Mouse (Mus musculus) limb, embryonic 13.5 days (tissue): ENCODE data around the gene Ttc16. TPM values are rescaled to one million over a fixed set of nuclear protein-coding genes. Genes with fewer than 3 reads are reported as not detected.

Experiments
- ATAC-seq: fragments of 200-750 bp; cut with Nextera tagmentation; 2 replicates; pipeline ENCODE4 v1.8.0; 2017; ENCODE audit warnings: low read depth, moderate number of reproducible peaks, moderate TSS enrichment; ENCODE audit not compliant: low FRiP score
- H3K27ac ChIP-seq: fragments of 300-500 bp; sonication (generic); 2 replicates; pipeline ENCODE4 v1.5.1; 2015; ENCODE audit warnings: inconsistent platforms, mild to moderate bottlenecking, moderate library complexity
- H3K27me3 ChIP-seq: fragments of 300-500 bp; sonication (generic); 2 replicates; pipeline ENCODE4 v1.6.1; 2015; ENCODE audit warnings: mild to moderate bottlenecking, inconsistent platforms
- H3K36me3 ChIP-seq: fragments of 300-500 bp; sonication (generic); 2 replicates; pipeline ENCODE4 v1.6.1; 2015; ENCODE audit warnings: inconsistent platforms, mild to moderate bottlenecking, moderate library complexity
- H3K4me1 ChIP-seq: fragments of 300-500 bp; sonication (generic); 2 replicates; pipeline ENCODE4 v1.6.1; 2015; ENCODE audit warnings: inconsistent platforms
- H3K4me2 ChIP-seq: fragments of 300-500 bp; sonication (generic); replicated peaks from 2 replicates; pipeline ENCODE4 v1.6.1; 2015; ENCODE audit warnings: inconsistent platforms, mild to moderate bottlenecking, moderate library complexity
- H3K4me3 ChIP-seq: fragments of 300-500 bp; sonication (generic); 2 replicates; pipeline ENCODE4 v1.5.1; 2015; ENCODE audit warnings: moderate library complexity, mild to moderate bottlenecking, inconsistent platforms
- H3K9ac ChIP-seq: fragments of 300-500 bp; sonication (generic); 2 replicates; pipeline ENCODE4 v1.6.1; 2015; ENCODE audit warnings: mild to moderate bottlenecking, inconsistent platforms
- H3K9me3 ChIP-seq: fragments of 300-500 bp; sonication (generic); 2 replicates; pipeline ENCODE4 v1.6.1; 2016; ENCODE audit warnings: inconsistent platforms
- WGBS: fragments of 180-500 bp; shearing (Covaris S2); methylation state at CpG from one replicate; pipeline ENCODE4 v1.1.7; 2015; 5-methylcytosine and 5-hydroxymethylcytosine counted together
- polyA plus RNA-seq: library from polyadenylated mRNA; unstranded; fragments of >200 nt; fragmentation: Nextera tagmentation; extraction: Ambion mirVana; gene quantifications from 2 replicates; pipeline ENCODE4 v1.2.1, GENCODE M21; 2015

Gene Ttc16
- polyA plus RNA-seq, result 0.37 and 0.61 TPM in 2 replicates

- H3K9ac ChIP-seq, result peak within 1 kb of the TSS; percentile 62
- no peaks in the 10 kb centered on the region for H3K9me3 ChIP-seq
- peak within 1 kb of the TSS; percentile 80 for H3K4me2 ChIP-seq
- ATAC-seq, result peak; percentile 98
- H3K4me1 ChIP-seq, result peaks cover 12% of the 10 kb centered on the region
- peak within 1 kb of the TSS; percentile 56 for H3K4me3 ChIP-seq
- 0 out of 2 replicates have a peak within 1 kb of the TSS, but pooled peaks have one; percentile 2 for H3K27ac ChIP-seq
- no peaks in the 10 kb centered on the region for H3K36me3 ChIP-seq
- WGBS, result under 1% methylated on average over 46 of the region's 46 CpGs
- peaks cover 7% of the 10 kb centered on the region for H3K27me3 ChIP-seq
These were observed at the start of gene Ttc16, which contains the start of gene Ptrh1 for GRCm38 (mm10) chr2:32775359-32776074. Gene Ttc16, minus strand, starts transcription at chr2:32775633. Gene Ptrh1, plus strand, starts transcription at chr2:32775786.

- Histone ChIP-seq H3K9me3 (no peaks in the 10 kb centered on the region), H3K4me3 (no peak overlapping the region), H3K27ac (no peak overlapping the region), H3K9ac (no peak overlapping the region), H3K36me3 (peaks cover under 1% of the 10 kb centered on the region; the same call in 1 of the 2 replicates), H3K27me3 (no peaks in the 10 kb centered on the region), H3K4me2 (no peak overlapping the region), H3K4me1 (peaks cover 15% of the 10 kb centered on the region)
- no peak for ATAC-seq
- WGBS, result 84% methylated on average over 1 of the region's 1 CpGs
These were observed 49.3 kb upstream of the Ttc16 start for GRCm38 (mm10) chr2:32824778-32825177.

GRCm38 (mm10) chr2:32824181-32824580 lies 48.7 kb upstream of the Ttc16 start:
- peaks cover 6% of the 10 kb centered on the region; the same call in 1 of the 2 replicates for H3K36me3 ChIP-seq
- H3K4me3 ChIP-seq, result no peak overlapping the region
- no peak overlapping the region; the same call in 1 of the 2 replicates for H3K27ac ChIP-seq
- no peaks in the 10 kb centered on the region for H3K27me3 ChIP-seq
- 49% methylated on average over 8 of the region's 8 CpGs for WGBS
- H3K9me3 ChIP-seq, result no peaks in the 10 kb centered on the region
- no peak; the same call in 1 of the 2 replicates for ATAC-seq
- H3K4me1 ChIP-seq, result peaks cover 15% of the 10 kb centered on the region
- H3K9ac ChIP-seq, result 0 out of 2 replicates have a peak overlapping the region, but pooled peaks have one; percentile 25
- no peak overlapping the region for H3K4me2 ChIP-seq

- peaks cover 15% of the 10 kb centered on the region for H3K4me1 ChIP-seq
- no peaks in the 10 kb centered on the region for H3K27me3 ChIP-seq
- H3K27ac ChIP-seq, result peak overlapping the region; percentile 63; the same call in 1 of the 2 replicates
- H3K4me3 ChIP-seq, result no peak overlapping the region
- no peaks in the 10 kb centered on the region for H3K9me3 ChIP-seq
- no peak overlapping the region for H3K4me2 ChIP-seq
- peaks cover 6% of the 10 kb centered on the region; the same call in 1 of the 2 replicates for H3K36me3 ChIP-seq
- ATAC-seq, result no peak
- WGBS, result 60% methylated on average over 8 of the region's 8 CpGs
- H3K9ac ChIP-seq, result no peak overlapping the region
These were observed 48.2 kb upstream of the Ttc16 start for GRCm38 (mm10) chr2:32823579-32824154.

- Histone ChIP-seq H3K9me3 (no peaks in the 10 kb centered on the region), H3K27me3 (no peaks in the 10 kb centered on the region), H3K4me2 (no peak overlapping the region), H3K36me3 (peaks cover 6% of the 10 kb centered on the region; the same call in 1 of the 2 replicates), H3K4me3 (no peak overlapping the region), H3K9ac (no peak overlapping the region), H3K27ac (no peak overlapping the region), H3K4me1 (peaks cover 19% of the 10 kb centered on the region)
- no peak for ATAC-seq
- 45% methylated on average over 11 of the region's 11 CpGs for WGBS
These were observed 47.7 kb upstream of the Ttc16 start for GRCm38 (mm10) chr2:32823153-32823552.

GRCm38 (mm10) chr2:32822643-32823042 lies 47.2 kb upstream of the Ttc16 start:
- Histone ChIP-seq H3K36me3 (peaks cover 6% of the 10 kb centered on the region; the same call in 1 of the 2 replicates), H3K4me2 (no peak overlapping the region), H3K27me3 (no peaks in the 10 kb centered on the region), H3K27ac (no peak overlapping the region), H3K4me3 (no peak overlapping the region), H3K9ac (no peak overlapping the region), H3K9me3 (no peaks in the 10 kb centered on the region), H3K4me1 (peaks cover 24% of the 10 kb centered on the region)
- 80% methylated on average over 6 of the region's 6 CpGs for WGBS
- ATAC-seq, result no peak

GRCm38 (mm10) chr2:32821041-32821802 lies 45.8 kb upstream of the Ttc16 start:
- no peaks in the 10 kb centered on the region for H3K27me3 ChIP-seq
- WGBS, result 69% methylated on average over 11 of the region's 11 CpGs
- H3K36me3 ChIP-seq, result 0 out of 2 replicates have a peak, but pooled peaks cover 6% of the 10 kb centered on the region
- H3K9me3 ChIP-seq, result no peaks in the 10 kb centered on the region
- ATAC-seq, result no peak
- H3K4me2 ChIP-seq, result no peak overlapping the region
- H3K4me1 ChIP-seq, result peaks cover 36% of the 10 kb centered on the region
- no peak overlapping the region for H3K4me3 ChIP-seq
- H3K27ac ChIP-seq, result no peak overlapping the region
- H3K9ac ChIP-seq, result no peak overlapping the region

GRCm38 (mm10) chr2:32818208-32818607 lies 42.8 kb upstream of the Ttc16 start:
- Histone ChIP-seq H3K9ac (no peak overlapping the region), H3K4me1 (peaks cover 22% of the 10 kb centered on the region), H3K4me3 (no peak overlapping the region), H3K27me3 (no peaks in the 10 kb centered on the region), H3K4me2 (no peak overlapping the region), H3K9me3 (no peaks in the 10 kb centered on the region), H3K27ac (no peak overlapping the region), H3K36me3 (peaks cover 21% of the 10 kb centered on the region)
- 91% methylated on average over 5 of the region's 5 CpGs for WGBS
- ATAC-seq, result no peak

GRCm38 (mm10) chr2:32817589-32817988 lies 42.2 kb upstream of the Ttc16 start:
- H3K9me3 ChIP-seq, result no peaks in the 10 kb centered on the region
- peaks cover 20% of the 10 kb centered on the region for H3K4me1 ChIP-seq
- peak overlapping the region; percentile 53; the same call in 1 of the 2 replicates for H3K27ac ChIP-seq
- H3K27me3 ChIP-seq, result no peaks in the 10 kb centered on the region
- no peak; the same call in 1 of the 2 replicates for ATAC-seq
- 48% methylated on average over 7 of the region's 7 CpGs for WGBS
- H3K4me2 ChIP-seq, result peak overlapping the region; percentile 25
- peaks cover 26% of the 10 kb centered on the region for H3K36me3 ChIP-seq
- no peak overlapping the region for H3K9ac ChIP-seq
- H3K4me3 ChIP-seq, result no peak overlapping the region

- peak; percentile 73 for ATAC-seq
- Histone ChIP-seq H3K4me1 (peaks cover 20% of the 10 kb centered on the region), H3K4me2 (peak overlapping the region; percentile 25), H3K36me3 (peaks cover 30% of the 10 kb centered on the region), H3K9ac (no peak overlapping the region), H3K9me3 (no peaks in the 10 kb centered on the region), H3K27me3 (no peaks in the 10 kb centered on the region), H3K27ac (peak overlapping the region; percentile 53; the same call in 1 of the 2 replicates), H3K4me3 (no peak overlapping the region)
- WGBS, result 20% methylated on average over 17 of the region's 17 CpGs
These were observed 41.6 kb upstream of the Ttc16 start for GRCm38 (mm10) chr2:32816946-32817581.

GRCm38 (mm10) chr2:32816497-32816896 lies 41.1 kb upstream of the Ttc16 start:
- 90% methylated on average over 2 of the region's 2 CpGs for WGBS
- peaks cover 20% of the 10 kb centered on the region for H3K4me1 ChIP-seq

More at GRCm38 (mm10) chr2:32816497-32816896, 41.1 kb upstream of the Ttc16 start:
- H3K4me3 ChIP-seq, result no peak overlapping the region
- no peak for ATAC-seq
- H3K27me3 ChIP-seq, result no peaks in the 10 kb centered on the region
- peaks cover 36% of the 10 kb centered on the region for H3K36me3 ChIP-seq
- H3K27ac ChIP-seq, result no peak overlapping the region
- H3K4me2 ChIP-seq, result peak overlapping the region; percentile 25; the same call in 1 of the 2 replicates
- H3K9me3 ChIP-seq, result no peaks in the 10 kb centered on the region
- no peak overlapping the region for H3K9ac ChIP-seq
